Mouse (Mus musculus) testis, adult 2 months (tissue): ENCODE results near the gene Hist1h2bf.

ENCODE experiments used
- CTCF ChIP-seq: fragments of 200-500 bp; IDR thresholded peaks from 2 replicates; pipeline ENCODE4 v1.5.1; 2012; ENCODE audit warnings: low read depth, mild to moderate bottlenecking, inconsistent platforms, low read length, moderate library complexity; ENCODE audit not compliant: control insufficient read depth, insufficient read depth, insufficient replicate concordance
- POLR2A ChIP-seq: fragments of 200-500 bp; IDR thresholded peaks from 2 replicates; pipeline ENCODE4 v1.6.1; 2012; ENCODE audit warnings: low read depth, mild to moderate bottlenecking, inconsistent platforms, low read length, moderate library complexity; ENCODE audit not compliant: control insufficient read depth

GRCm38 (mm10) chr13:23597957-23598356 is 24.0 kb upstream of the Hist1h2bf start:
- no peak for TF ChIP-seq POLR2A
- peak; percentile 43; the same call in 1 of the 2 replicates for TF ChIP-seq CTCF
